Mouse (Mus musculus) lung, postnatal 10 days (tissue): ENCODE results near the gene Rcor1.

Experiments used
- DNase-seq: peaks from one replicate; pipeline ENCODE4 v3.0.0; 2021

The Rcor1 gene

GRCm38 (mm10) chr12:111038976-111039612 lies at the start of gene Rcor1:
Gene Rcor1, plus strand, starts transcription at chr12:111039351.
- DNase-seq: peak; percentile 100

- no peak for DNase-seq
These were observed 49.7 kb upstream of the Rcor1 start for GRCm38 (mm10) chr12:110989409-110989808.

- DNase-seq: no peak
These were observed 48.7 kb upstream of the Rcor1 start for GRCm38 (mm10) chr12:110990500-110990899.

- peak; percentile 90 for DNase-seq
These were observed 47.6 kb upstream of the Rcor1 start for GRCm38 (mm10) chr12:110991361-110992127.

GRCm38 (mm10) chr12:110992128-110992553 lies 47.0 kb upstream of the Rcor1 start:
- peak; percentile 95 for DNase-seq

- no peak for DNase-seq
These were observed 46.4 kb upstream of the Rcor1 start for GRCm38 (mm10) chr12:110992771-110993170.

- DNase-seq: no peak
These were observed 45.9 kb upstream of the Rcor1 start for GRCm38 (mm10) chr12:110993226-110993625.

- DNase-seq: peak; percentile 33
These were observed 44.5 kb upstream of the Rcor1 start for GRCm38 (mm10) chr12:110994666-110995065.

GRCm38 (mm10) chr12:110998092-110998491 lies 41.1 kb upstream of the Rcor1 start:
- no peak for DNase-seq

- DNase-seq: no peak
These were observed 39.3 kb upstream of the Rcor1 start for GRCm38 (mm10) chr12:110999820-111000219.

GRCm38 (mm10) chr12:111000956-111001355 lies 38.2 kb upstream of the Rcor1 start:
- no peak for DNase-seq

- no peak for DNase-seq
These were observed 35.0 kb upstream of the Rcor1 start for GRCm38 (mm10) chr12:111004142-111004541.

- DNase-seq: no peak
These were observed 33.3 kb upstream of the Rcor1 start for GRCm38 (mm10) chr12:111005803-111006202.

GRCm38 (mm10) chr12:111006339-111006738 lies 32.8 kb upstream of the Rcor1 start:
- DNase-seq: no peak

- peak; percentile 82 for DNase-seq
These were observed 31.7 kb upstream of the Rcor1 start for GRCm38 (mm10) chr12:111007134-111008103.

GRCm38 (mm10) chr12:111008500-111009490 lies 30.4 kb upstream of the Rcor1 start:
- DNase-seq: peak; percentile 33

- DNase-seq: peak; percentile 33
These were observed 29.4 kb upstream of the Rcor1 start for GRCm38 (mm10) chr12:111009615-111010257.

GRCm38 (mm10) chr12:111016807-111017206 lies 22.3 kb upstream of the Rcor1 start:
- DNase-seq: no peak

GRCm38 (mm10) chr12:111018068-111018467 lies 21.1 kb upstream of the Rcor1 start:
- DNase-seq: no peak

- DNase-seq: no peak
These were observed 20.1 kb upstream of the Rcor1 start for GRCm38 (mm10) chr12:111019086-111019485.

- no peak for DNase-seq
These were observed 18.0 kb upstream of the Rcor1 start for GRCm38 (mm10) chr12:111021138-111021537.
